Mouse (Mus musculus) kidney, adult 2 months (tissue): ENCODE results near the gene Gm36864.

ENCODE experiments used
- CTCF ChIP-seq: fragments of 200-500 bp; conservative IDR thresholded peaks from 2 replicates; pipeline ENCODE4 v1.5.1; 2011; ENCODE audit warnings: low read depth, mild to moderate bottlenecking, control low read depth, low read length, moderate library complexity, mixed read lengths; ENCODE audit not compliant: insufficient read depth, insufficient read length
- POLR2A ChIP-seq: fragments of 200-500 bp; IDR thresholded peaks from one replicate; pipeline ENCODE4 v1.6.1; 2011; ENCODE audit warnings: low read depth, low read length, control low read depth

DNA sequence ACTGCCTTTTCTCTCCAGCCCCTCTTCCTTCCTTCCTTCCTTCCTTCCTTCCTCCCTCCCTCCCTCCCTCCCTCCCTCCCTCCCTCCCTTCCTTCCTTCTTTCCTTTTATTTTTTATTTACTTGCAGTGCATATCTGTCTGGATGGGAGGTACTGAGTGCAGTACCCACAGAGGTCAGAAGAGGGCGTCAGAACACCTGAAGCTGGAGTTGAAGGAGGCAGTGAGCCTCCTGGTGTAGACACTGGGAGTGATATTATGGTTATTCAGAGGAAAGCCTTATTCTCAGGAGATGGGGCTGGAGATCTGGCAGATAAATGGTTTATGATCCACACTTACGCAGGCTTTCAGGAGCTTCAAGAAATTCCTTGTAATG, 41.3 kb downstream of the Gm36864 start:
- no peak for TF ChIP-seq POLR2A
- peak; percentile 60 for TF ChIP-seq CTCF
